8 mouse cellular contexts compared by ENCODE assay signal in the genomic region with DNA sequence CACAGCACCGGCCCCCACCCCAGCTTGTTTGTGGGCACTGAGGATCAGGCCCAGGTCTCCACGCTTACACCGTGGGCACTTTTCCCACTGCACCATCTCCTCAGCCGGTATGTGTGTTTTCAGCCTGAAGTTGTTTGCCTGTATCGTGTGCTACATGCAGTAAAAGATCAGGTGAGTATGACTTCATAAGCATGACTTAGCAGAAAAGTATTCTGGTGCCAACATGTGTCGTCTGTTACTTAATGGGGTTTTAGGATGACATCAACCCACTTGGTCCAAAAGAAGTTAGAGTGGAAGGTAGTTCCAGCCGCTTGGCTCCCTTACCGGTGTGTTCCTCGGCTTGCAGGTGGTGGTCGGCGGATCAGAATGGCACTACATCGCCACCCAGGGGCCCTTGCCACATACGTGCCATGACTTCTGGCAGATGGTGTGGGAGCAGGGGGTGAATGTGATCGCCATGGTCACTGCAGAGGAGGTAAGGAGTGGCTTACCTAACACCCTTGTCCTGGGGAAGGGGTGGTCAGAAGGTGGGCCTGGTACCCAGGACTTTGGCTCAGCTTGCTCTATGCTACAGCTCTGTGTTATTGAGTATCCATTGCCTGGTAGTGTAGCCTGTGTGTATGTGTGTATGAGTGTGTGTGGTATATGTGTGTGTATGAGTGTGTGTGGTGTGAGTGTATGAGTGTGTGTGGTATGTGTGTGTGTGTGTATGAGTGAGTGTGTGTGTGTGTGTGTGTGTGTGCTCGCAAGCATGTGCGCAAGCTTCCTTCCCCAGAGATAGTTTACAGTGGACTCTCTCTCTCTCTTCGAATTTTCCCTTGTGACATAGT.
DNase-seq lines count a peak whose midpoint lies in the region; ATAC-seq and TF ChIP-seq lines count a peak whose summit lies in the region.

No protein-coding gene starts in this region.

- no peak overlapping the region for H3K4me2 ChIP-seq in heart, embryonic 15.5 days
- H3K4me2 ChIP-seq in stomach, embryonic 15.5 days: no peak overlapping the region

- TF ChIP-seq CTCF in layer of hippocampus, adult 2 months (conservative IDR thresholded peaks at IDR 0.05): peak; percentile 18; the same call in 1 of the 2 replicates

- no peaks in the 10 kb centered on the region for H3K27me3 ChIP-seq in heart, embryonic 15.5 days
- no peaks in the 10 kb centered on the region for H3K27me3 ChIP-seq in stomach, embryonic 15.5 days (replicated peaks)

- H3K27ac ChIP-seq in layer of hippocampus, adult 2 months: no peak overlapping the region
- peak overlapping the region; percentile 44 for H3K27ac ChIP-seq in heart, embryonic 15.5 days
- peak overlapping the region; percentile 69 for H3K27ac ChIP-seq in stomach, embryonic 15.5 days

- H3K4me3 ChIP-seq in layer of hippocampus, adult 2 months: no peak overlapping the region
- H3K4me3 ChIP-seq in heart, embryonic 15.5 days: no peak overlapping the region
- H3K4me3 ChIP-seq in stomach, embryonic 15.5 days (replicated peaks): no peak overlapping the region

- 76% methylated on average over 17 of the region's 17 CpGs for WGBS in heart, embryonic 15.5 days
- 74% methylated on average over 17 of the region's 17 CpGs for WGBS in stomach, embryonic 15.5 days

- no peak for ATAC-seq in CD4-positive, CD25-positive, alpha-beta regulatory T cell, adult 4 months
- ATAC-seq in heart, embryonic 15.5 days (replicated peaks; ENCODE audit: insufficient number of reproducible peaks, insufficient read depth, low FRiP score, low read depth): peak; percentile 36; the same call in 1 of the 2 replicates
- peak; percentile 43; the same call in 1 of the 2 replicates for ATAC-seq in stomach, embryonic 15.5 days (ENCODE audit: insufficient read depth, low FRiP score, low read depth)

- H3K4me1 ChIP-seq in heart, embryonic 15.5 days (replicated peaks): peaks cover 17% of the 10 kb centered on the region; the same call in 1 of the 2 replicates
- no peaks in the 10 kb centered on the region for H3K4me1 ChIP-seq in stomach, embryonic 15.5 days

- DNase-seq in CD4-positive, CD25-positive, alpha-beta regulatory T cell, adult 2 months (ENCODE audit: low read depth, low spot score): peak; percentile 20
- DNase-seq in layer of hippocampus, adult 2 months (ENCODE audit: low spot score in 2 of 2): no peak
- DNase-seq in layer of hippocampus, postnatal 14 days (ENCODE audit: low spot score in 2 of 2): no peak
- no peak for DNase-seq in frontal cortex, postnatal 10 days (ENCODE audit: low spot score in 2 of 2)
- no peak for DNase-seq in adrenal gland, adult 8-10 months

- H3K9me3 ChIP-seq in heart, embryonic 15.5 days (replicated peaks): no peaks in the 10 kb centered on the region
- H3K9me3 ChIP-seq in stomach, embryonic 15.5 days: no peaks in the 10 kb centered on the region

- H3K36me3 ChIP-seq in heart, embryonic 15.5 days: peaks cover 38% of the 10 kb centered on the region
- H3K36me3 ChIP-seq in stomach, embryonic 15.5 days: peaks cover 4% of the 10 kb centered on the region; the same call in 1 of the 2 replicates

- no peak overlapping the region for H3K9ac ChIP-seq in heart, embryonic 15.5 days
- no peak overlapping the region for H3K9ac ChIP-seq in stomach, embryonic 15.5 days
